Mouse (Mus musculus) right cerebral cortex, postnatal 25 days (tissue): ENCODE measurements around the gene Rmnd5a.
A peak's percentile ranks its signal among the peaks of the same experiment; 100 is the strongest.

Experiments used
- DNase-seq: peaks from one replicate; pipeline ENCODE4 v3.0.0; 2022

The Rmnd5a gene

GRCm38 (mm10) chr6:71441251-71441580, 779 bp upstream of the Rmnd5a start:
- DNase-seq: no peak

- DNase-seq: no peak
Measured at GRCm38 (mm10) chr6:71440217-71440491, 283 bp downstream of the Rmnd5a start.

GRCm38 (mm10) chr6:71439506-71440216, 776 bp downstream of the Rmnd5a start:
- DNase-seq: peak; percentile 64

- no peak for DNase-seq
Measured at GRCm38 (mm10) chr6:71438070-71438469, 2.4 kb downstream of the Rmnd5a start.

GRCm38 (mm10) chr6:71427996-71428725, 12.3 kb downstream of the Rmnd5a start:
- no peak for DNase-seq

- no peak for DNase-seq
Measured at GRCm38 (mm10) chr6:71425681-71426080, 14.8 kb downstream of the Rmnd5a start.

GRCm38 (mm10) chr6:71423116-71423515, 17.3 kb downstream of the Rmnd5a start:
- DNase-seq: no peak

GRCm38 (mm10) chr6:71422162-71422561, 18.3 kb downstream of the Rmnd5a start:
- DNase-seq: no peak

- no peak for DNase-seq
Measured at GRCm38 (mm10) chr6:71420848-71421247, 19.6 kb downstream of the Rmnd5a start.

- DNase-seq: no peak
Measured at GRCm38 (mm10) chr6:71418874-71419273, 21.6 kb downstream of the Rmnd5a start.

GRCm38 (mm10) chr6:71415446-71415845, 25.0 kb downstream of the Rmnd5a start:
- no peak for DNase-seq

GRCm38 (mm10) chr6:71414624-71415023, 25.8 kb downstream of the Rmnd5a start:
- no peak for DNase-seq

GRCm38 (mm10) chr6:71398829-71399609, 41.4 kb downstream of the Rmnd5a start:
- no peak for DNase-seq

- DNase-seq: no peak
Measured at GRCm38 (mm10) chr6:71396761-71397160, 43.7 kb downstream of the Rmnd5a start.

GRCm38 (mm10) chr6:71396016-71396415, 44.4 kb downstream of the Rmnd5a start:
- DNase-seq: no peak

GRCm38 (mm10) chr6:71390496-71390895, 49.9 kb downstream of the Rmnd5a start:
- no peak for DNase-seq

GRCm38 (mm10) chr6:71381654-71382053, 58.8 kb downstream of the Rmnd5a start:
- no peak for DNase-seq

- no peak for DNase-seq
Measured at GRCm38 (mm10) chr6:71376711-71377110, 63.7 kb downstream of the Rmnd5a start.

- no peak for DNase-seq
Measured at GRCm38 (mm10) chr6:71374921-71375320, 65.5 kb downstream of the Rmnd5a start.

GRCm38 (mm10) chr6:71374311-71374829, 66.1 kb downstream of the Rmnd5a start:
- DNase-seq: no peak

- DNase-seq: no peak
Measured at GRCm38 (mm10) chr6:71373249-71373775, 67.1 kb downstream of the Rmnd5a start, which contains the start of gene Cd8a. Cd8a (plus strand) TSS chr6:71373427.

GRCm38 (mm10) chr6:71372041-71372720, 68.3 kb downstream of the Rmnd5a start:
- no peak for DNase-seq

- DNase-seq: no peak
Measured at GRCm38 (mm10) chr6:71371085-71371605, 69.3 kb downstream of the Rmnd5a start.
